Mouse (Mus musculus) liver, embryonic 14.5 days (tissue): Measurements from ENCODE around the gene Plekhf1.

ENCODE experiments used
- CTCF ChIP-seq: IDR thresholded peaks from 2 replicates; pipeline ENCODE4 v1.5.1; 2016; ENCODE audit warnings: antibody characterized with exemption, low read depth, control low read depth
- EP300 ChIP-seq: IDR thresholded peaks from 2 replicates; pipeline ENCODE4 v1.6.1; 2016; ENCODE audit warnings: antibody characterized with exemption, low read depth

- TF ChIP-seq CTCF (no peak), EP300 (no peak)
Observed at GRCm38 (mm10) chr7:38224577-38225369, 3.0 kb downstream of the Plekhf1 start.
